Mouse (Mus musculus): Measurements from ENCODE around the gene Hip1.

Hip1 gene

DNA sequence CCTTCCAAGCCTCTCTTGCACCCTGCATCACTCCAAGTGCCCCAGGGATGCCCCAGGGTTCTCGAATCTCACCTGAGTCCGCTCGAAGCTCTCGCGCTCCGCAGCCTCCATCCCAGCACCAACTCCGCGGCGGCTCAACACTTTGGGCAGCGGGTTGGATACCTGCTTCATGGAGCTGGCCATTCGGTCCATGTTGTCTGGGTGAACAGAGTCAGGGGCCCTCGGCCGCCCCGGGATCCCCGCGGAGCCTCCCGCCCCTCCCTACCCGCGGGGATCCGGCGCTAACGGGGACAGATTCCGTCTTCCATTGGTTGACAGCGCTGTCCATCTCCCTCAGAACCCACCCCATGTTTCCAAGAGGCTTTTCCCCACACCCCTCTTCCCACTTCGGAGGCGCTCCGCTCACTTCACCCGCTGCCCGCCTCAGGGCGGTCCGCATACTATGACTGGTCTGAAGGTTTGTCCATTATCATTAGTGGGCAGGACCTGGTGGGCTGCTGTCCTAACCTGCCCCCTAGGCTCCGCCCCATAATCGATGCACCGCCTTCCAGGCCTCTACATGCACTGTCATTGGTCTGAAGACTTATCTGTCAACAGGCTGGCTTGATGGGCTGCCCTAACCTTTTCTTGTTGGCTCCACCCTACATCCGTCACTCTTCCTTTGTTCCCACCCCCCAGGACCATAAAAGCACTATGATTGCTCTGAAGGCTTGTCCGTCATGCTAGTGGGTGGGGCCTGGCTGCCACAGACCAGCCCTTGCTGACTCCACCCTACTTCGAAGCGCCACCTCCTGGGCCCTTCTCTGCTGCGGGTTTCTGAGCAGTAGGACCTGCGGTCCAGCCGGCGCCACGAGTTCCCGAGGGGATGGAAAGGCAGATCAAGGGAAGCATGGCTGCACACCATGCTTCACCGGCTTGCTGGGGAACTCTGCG is at the start of gene Hip1:
Gene Hip1, minus strand, starts transcription at position 256 of the 933 bp plus-strand sequence.
- DNase-seq (ENCODE audit: low read depth, low spot score), result peak; percentile 50

DNA sequence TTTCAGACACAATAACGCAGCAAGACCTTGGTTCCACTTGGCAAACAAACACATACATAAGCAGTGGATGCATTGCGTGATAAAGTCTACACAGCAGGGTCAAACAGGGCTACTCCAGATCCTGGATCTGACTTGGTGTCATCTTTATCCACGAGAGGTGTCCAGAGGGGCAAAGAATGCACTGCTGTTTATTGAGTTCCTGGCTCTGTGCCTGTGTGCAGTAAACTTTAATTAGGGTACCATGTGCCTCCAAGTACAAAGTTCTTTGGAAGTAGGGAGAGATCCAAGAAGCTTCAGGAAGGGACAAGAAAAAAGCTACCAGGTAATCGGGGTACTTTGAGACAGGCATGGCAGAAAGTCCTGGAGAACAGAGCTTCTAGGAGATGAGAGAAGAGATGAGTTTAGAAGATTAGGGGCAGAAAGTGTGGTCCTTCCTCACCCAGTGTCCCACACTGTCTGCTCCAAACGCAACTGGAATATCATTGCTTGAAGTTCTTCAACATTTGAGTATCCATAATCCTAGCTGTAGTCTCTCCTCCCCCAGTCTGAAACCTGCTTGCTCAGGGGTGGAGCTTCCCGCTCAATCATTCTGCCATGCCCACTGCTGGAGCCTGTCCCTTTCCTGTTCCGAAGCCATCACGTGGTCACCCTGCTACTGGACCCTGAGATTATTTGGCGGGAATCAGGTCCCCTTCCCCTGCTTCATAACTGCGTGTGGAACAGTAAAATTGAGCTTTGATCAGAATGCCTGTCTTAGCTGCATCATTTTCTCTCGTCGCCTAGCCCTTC is 45.3 kb upstream of the Hip1 start:
- no peak for DNase-seq (ENCODE audit: low read depth, low spot score)

DNA sequence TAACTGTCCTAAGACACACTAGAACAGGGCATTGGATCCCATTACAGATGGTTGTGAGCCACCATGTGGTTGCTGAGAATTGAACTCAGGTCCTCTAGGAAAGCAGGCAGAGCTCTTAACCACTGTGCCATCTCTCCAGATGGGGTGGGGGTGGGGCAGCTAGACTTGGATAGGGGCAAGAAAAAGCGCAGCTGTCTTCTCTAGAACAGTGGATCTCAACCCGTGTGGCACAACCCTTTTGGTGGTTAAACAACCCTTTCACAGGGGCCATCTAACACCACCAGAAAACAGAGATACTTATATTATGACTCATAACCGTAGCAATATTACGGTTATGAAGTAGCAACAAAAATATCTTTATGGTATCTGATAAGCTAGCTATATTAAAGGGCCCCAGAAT is 42.8 kb upstream of the Hip1 start:
- DNase-seq (ENCODE audit: low read depth, low spot score), result no peak

DNA sequence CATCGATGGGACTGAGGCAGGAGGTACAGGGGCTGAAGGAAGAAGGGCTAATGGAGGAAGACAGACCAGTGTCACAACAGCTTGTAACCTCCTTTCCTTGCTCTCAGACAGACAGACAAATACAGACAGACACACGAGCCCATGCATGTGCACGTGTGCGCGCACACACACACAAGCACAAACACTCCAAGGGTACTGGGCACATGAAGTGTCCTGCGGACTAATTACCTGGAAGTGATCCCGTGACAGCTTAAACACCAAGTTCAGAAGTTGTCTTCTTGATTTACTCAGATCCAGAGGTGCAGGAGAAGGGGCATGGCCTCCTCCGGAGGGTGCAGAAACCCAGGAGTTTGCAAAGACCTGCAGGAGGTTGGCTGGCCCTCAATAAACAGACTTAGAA is 40.8 kb upstream of the Hip1 start:
- DNase-seq (ENCODE audit: low read depth, low spot score), result no peak

DNA sequence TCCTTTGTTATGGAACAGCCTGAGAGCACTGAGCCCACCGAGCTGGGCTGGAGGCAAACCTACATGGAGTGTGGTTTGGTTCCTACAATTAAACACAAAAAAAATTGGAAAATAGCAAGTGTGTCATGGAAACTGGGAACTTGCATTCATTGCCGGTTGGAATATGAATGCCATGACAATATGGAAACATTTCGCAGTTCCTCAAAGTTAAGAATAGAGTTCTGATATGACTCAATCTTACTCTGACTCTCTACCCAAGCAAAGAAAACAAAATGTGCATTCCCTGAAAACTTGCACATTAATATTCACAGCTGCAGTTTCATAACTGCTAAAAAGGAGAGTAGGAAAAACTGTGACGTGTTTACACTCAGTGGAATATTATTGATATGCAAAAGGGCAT is 37.4 kb upstream of the Hip1 start:
- no peak for DNase-seq (ENCODE audit: low read depth, low spot score)

DNA sequence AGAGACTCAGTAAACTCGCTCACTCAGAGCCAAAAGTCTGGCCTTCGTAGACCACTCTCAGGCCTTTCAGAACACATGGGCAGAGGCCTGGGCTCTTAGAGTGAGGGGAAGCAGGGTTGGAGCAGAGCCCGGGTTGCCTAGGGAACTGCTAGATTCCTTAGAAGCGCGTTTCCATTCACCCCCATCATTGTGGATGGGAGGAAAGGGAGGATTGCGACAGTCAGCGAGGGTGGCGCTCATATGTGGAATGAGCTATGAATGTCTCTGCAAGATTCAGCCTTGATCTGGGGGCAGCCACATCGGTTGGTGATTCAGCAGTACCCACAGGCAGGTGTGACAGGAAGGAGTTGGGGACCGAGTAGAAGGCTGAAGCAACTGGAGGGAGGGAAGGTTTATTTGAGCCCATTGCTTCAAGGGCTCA is 34.4 kb upstream of the Hip1 start:
- no peak for DNase-seq (ENCODE audit: low read depth, low spot score)

DNA sequence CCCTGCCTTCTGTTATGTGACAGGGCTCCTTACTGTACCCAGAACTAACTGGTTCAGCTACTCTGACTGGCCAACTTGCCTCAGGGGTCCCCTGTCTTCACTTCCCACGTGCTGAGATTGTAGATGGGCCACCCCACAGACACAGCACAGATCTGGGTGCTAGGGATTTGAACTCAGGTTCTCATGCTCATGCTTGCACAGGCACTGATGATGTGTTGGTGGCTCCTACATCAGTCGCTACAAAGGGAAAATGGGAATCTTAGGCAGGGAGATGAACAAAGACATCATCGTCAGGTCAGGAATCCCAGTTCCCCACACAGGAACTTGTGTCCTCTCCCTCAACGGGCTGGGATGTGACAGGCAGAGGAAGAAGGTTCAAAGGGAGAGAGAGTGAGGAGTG is 31.1 kb upstream of the Hip1 start:
- DNase-seq (ENCODE audit: low read depth, low spot score), result no peak

DNA sequence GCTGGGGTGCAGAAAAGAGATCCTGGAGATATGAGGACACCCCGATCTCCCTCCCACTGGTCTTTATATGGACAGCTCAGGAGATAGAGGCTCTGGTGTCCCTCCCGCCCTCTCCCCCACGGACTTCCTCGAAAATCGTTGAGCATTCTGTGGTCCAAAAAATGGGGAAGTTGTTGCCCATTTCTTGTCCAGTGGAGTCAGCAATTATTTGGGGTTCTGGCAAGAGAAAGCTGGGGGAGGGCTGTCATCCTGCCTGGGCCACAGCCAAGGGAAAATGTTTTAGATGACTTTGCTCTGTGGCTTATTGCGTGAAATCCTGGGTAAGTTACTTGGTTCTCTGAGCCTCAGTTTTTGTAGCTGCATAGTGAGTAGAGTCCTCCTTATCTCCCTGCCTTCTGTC is 28.1 kb upstream of the Hip1 start, which contains the start of gene Ccl24:
Gene Ccl24, minus strand, starts transcription at position 44 of the 400 bp plus-strand sequence.
- DNase-seq (ENCODE audit: low read depth, low spot score), result no peak

DNA sequence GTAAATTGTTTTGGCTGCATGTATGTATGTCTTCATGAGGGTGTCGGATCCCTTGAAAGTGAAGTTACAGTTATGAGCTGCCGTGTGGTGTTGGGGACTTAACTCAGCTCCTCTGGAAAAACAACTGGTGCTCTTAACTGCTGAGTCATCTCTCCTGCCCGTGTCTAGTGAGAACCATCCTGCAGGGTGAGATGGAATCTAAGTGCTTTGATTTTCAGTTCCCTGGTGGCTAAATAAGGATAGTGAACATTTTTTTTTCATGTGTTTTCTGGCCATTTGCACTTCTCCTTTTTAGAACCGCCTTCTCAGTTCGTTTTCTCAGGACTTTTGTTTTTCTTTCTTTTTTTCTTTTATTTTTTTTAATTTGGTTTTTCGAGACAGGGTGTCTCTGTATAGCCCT is 23.8 kb upstream of the Hip1 start:
- DNase-seq (ENCODE audit: low read depth, low spot score), result no peak

DNA sequence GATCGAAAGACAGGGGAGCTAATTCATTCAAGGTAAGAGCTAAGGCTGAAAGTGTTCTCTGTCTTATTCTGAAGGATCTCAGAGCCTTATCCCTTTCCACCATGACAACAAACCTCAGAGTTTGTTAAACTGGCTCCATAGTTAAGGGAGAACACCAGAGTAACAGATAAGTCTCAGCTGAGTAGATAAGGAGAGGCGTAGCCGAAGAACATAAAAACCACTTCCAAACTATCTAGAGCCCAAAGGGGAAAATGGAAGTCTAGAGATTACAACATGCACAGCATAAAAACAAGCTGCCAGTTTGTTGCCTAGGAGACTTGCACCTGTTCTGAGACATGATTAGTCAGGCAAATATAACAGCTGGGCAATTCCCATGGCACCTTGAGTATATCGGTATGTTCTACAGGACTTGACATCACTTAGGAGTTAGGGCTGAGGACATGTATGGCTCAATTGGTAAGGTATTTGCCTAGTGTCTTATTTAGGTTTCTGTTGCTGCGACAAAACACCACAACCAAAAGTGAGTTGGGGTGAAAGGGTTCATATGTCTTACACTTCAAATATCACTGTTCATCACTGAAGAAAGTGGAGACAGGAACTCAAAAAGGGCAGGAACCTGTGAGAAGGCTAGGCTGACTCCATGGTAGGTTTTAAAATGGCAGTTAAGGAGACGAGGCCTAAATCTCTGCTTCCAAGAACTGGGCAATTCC is 22.8 kb upstream of the Hip1 start:
- no peak for DNase-seq (ENCODE audit: low read depth, low spot score)

DNA sequence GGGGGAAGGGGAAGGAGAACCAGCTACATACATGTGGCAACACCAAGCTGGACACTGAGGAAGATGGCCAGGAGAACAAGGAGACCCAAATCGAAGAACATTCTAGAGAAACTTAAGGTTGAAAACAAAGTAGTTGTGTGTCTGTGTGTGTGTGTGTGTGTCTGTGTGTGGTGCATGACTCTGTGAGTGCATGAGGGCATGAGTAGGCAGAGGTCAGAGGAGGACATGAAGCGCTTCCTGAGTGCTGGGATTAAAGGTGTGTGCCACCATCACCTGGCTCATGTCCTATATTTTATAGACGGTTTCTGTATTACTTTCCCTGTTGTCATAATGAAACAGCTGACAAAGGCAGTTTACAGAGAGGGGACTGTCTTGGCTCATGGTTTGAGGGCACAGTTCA is 18.5 kb upstream of the Hip1 start, which contains the start of gene Ccl26:
Gene Ccl26, minus strand, starts transcription at position 101 of the 400 bp plus-strand sequence.
- no peak for DNase-seq (ENCODE audit: low read depth, low spot score)

DNA sequence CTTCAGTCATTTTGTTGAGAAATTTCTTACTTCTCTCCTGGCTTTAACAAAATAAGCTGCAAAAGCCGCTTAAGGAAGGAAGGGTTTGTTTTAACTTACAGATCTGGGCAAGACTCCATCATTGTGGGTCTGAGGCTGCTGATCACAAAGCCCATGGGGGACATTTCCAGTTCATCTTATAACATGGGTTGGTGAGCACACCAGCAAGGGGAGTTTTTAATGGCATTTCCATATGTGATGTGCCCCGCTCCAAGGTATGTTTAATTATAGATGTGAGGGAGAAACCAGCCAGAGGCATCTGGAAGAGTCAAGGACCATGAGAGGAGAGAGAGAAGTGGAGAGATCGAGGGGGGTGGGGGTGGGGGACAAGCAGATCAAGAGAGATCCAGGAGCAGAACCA is 12.8 kb upstream of the Hip1 start:
- DNase-seq (ENCODE audit: low read depth, low spot score), result no peak

DNA sequence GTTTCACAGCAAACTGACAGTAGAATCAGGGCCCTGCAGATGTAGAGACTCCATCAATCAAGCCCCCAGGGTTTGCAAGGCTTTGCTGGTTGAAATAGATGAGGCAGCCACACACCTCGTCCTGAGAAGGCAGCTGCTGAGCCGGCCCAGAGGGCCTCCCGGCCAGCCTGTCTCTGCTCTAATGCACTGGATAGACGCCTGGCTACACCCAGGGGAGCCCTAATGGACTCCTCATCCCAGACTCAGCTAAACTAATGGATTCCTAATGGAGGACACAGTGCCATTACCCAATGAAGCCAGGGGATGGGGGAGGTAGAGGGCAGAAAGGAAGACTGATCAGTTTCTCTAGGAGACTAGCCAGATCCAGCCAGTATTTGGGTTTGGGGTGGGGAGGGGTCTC is 12.1 kb upstream of the Hip1 start:
- DNase-seq (ENCODE audit: low read depth, low spot score), result no peak

DNA sequence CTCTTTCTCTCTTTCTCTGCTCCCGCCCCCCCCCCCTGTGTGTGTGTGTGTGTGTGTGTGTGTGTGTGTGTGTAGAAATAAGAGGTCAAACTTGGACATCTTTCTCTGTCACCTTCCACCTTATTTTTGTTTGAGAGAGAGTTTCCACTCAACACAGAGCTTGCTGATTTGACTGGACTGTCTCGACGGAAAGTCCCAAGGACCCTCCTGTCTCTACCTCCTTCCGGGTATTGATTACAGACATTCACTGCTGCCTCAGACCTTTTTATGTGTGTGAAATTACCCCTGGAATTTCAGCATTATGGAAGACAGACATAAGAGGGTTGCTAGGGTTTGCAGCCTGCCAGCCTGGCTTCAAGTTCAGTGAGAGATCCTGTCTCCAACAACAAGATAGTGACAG is 11.3 kb upstream of the Hip1 start:
- no peak for DNase-seq (ENCODE audit: low read depth, low spot score)

DNA sequence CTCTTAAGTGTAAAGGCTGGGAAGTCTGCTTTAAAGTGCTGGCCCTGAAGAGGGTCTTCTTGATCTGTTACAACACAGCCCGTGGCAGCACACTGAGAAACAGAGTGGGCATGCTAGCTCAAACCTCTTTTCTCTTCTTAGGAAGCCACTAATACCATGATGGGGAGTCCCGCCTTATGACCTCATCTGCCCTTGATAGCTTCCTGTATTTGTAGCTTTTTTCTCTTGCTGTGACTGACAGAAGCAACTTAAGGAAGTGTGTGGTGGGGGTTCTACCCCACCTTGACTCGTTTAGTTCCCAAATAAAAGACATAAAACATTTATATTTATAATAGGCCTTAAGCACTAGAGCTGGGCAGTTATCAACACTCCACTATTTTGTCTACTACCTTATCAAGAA is 6.7 kb upstream of the Hip1 start:
- no peak for DNase-seq (ENCODE audit: low read depth, low spot score)

DNA sequence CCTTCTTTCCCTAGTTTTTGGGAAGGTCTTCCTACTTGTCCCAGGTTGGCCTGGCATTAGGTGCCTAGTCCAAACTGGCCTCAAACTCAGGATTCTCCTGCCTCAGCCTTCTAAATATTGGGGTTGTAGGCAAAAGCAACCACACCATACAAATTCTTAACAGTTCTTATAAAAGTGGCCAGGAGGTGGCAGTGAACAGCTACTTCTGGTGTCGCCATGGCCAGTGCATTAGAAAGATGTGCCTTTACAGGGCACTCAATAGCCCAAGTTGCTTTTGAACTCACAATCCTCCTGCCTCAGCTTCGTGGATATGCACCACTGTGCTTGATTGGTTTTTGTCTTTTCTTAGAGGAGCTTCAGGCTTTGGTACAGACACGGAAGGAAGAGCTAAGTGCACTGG is 6.0 kb upstream of the Hip1 start:
- no peak for DNase-seq (ENCODE audit: low read depth, low spot score)

DNA sequence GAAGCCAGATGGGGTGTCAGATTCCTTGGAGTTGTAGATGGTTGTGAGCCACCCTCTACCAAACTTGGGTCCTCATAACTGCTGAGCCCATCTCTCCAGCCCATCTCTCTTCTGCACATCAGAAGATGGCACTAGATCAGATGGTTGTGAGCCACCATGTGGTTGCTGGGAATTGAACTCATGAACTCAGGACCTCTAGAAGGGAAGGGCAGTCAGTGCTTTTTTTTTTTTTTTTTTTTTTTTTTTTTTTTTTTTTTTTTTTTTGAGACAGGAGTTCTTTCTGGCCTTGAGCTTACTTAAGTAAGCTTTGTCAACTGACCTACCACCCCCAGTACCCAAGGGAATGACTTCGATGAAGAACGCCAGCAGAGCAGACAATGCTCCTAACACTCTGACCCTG is 3.1 kb upstream of the Hip1 start:
- no peak for DNase-seq (ENCODE audit: low read depth, low spot score)

DNA sequence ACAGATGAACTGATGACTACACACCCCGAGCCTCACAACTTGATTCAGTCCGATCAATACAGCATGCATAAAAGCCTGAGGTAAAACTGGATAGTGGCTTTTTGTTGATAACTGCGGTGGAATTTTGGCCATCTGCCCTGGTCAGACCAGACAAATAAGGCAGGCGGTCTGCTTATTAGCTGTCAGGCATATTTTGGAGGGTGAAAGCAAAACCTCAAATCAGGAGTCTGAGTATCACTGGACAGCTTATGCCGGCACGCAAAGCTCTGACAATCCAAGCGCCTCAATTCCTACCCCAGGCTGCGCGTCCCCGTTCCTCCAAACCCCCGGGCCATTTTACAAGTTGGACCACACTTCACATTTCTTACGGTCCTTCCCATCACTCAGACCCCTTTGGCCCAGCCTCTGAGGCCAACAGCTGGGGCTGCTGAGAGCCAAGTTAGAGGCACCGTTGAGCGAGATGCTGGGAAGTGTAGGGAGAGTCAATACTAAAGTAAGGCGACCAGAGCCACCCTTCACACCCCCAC is 825 bp downstream of the Hip1 start:
- DNase-seq (ENCODE audit: low read depth, low spot score), result no peak

DNA sequence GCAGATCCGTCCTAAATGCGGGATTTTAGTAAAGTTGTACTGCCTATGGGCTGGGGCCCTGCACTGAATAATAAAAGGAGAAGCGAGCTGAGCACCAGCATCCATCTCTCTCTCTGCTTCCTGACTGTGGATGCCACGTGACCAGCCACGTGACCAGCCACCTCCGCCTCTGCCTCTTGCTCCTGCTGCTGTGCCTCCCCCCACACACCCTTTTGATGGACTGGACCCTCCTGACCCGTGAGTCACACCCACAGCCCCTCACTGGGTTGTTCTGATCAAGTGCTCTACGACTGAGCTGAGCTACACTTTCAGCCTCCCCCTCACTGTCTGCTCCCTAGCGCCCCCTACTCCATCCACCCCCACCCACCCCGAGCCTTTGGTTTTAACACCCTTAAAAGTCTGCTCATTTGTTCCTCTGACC is 7.1 kb downstream of the Hip1 start:
- no peak for DNase-seq (ENCODE audit: low read depth, low spot score)

DNA sequence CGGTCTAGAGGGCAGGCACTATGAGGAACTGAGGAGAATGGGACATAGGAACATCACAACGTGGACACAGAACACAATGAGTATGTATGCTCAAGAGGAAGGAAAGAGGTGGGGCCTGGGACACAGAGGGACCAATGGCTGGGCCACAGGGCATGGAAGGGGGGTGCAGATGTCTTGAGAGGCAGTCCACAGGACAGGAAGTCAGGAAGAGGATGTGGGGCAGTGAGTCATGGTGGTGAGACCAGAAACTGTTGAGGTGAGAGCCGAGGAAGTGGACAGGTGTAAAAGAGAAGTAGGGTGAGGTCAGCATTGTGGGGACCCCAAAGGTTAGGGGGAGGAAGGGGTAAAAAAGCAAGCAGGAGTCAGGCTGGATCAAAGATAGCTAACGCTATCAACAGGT is 7.6 kb downstream of the Hip1 start:
- no peak for DNase-seq (ENCODE audit: low read depth, low spot score)

DNA sequence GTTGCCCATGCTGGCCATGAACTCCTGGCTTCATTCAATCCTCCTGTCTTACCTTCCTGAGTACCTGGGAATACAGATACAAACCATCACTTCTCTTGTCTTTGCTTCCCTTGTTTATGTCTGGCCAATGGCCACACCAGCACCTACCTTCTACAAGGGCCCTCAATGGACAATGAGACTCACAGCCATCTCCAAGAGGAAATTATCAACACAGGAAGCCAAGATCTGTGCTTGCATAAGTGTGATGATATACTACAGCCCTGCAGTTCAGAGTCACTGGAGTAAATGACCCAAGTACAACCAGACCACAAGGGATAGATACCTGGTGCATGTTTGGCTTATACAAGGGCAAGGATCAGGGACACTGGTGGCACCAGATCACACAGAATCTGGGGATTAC is 9.1 kb downstream of the Hip1 start:
- no peak for DNase-seq (ENCODE audit: low read depth, low spot score)

DNA sequence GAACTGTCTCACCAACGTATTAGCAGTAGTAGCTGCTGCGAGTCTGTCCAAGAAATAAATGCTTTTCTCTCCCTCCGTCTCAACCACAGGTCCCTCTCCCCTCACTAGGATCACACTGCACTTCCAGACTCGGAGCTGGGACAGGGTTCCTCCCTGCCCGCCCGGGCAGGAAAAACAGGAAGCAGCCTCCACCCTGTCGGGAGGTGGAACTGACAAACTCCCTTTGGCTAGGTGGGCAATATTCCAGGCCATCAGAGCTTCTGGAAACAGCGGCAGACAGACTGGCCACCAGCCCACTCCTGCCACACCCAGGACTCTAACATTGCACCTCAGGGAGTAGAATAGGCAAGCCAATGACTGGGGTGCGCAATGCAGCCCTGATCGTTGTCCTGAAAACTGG is 11.5 kb downstream of the Hip1 start:
- no peak for DNase-seq (ENCODE audit: low read depth, low spot score)
